Mouse (Mus musculus) cerebellum, postnatal 4 days (tissue): ENCODE results near the gene Dchs1.
"Not testable (repeated sequence)": the region's sequence is repeated elsewhere in the genome, so short reads cannot be mapped to it uniquely, and the experiment has no call there.

Experiments used
- DNase-seq, 2 experiments: peaks; one replicate each; pipeline ENCODE4 v3.0.0; 2022; ENCODE audit warnings: low spot score in 2 of 2, mixed read lengths in 1 of 2

Dchs1 gene

GRCm38 (mm10) chr7:105743246-105743925 lies 44.1 kb downstream of the Dchs1 start:
- not testable (repeated sequence) for DNase-seq

GRCm38 (mm10) chr7:105742539-105743215 lies 44.8 kb downstream of the Dchs1 start:
- DNase-seq = not testable (repeated sequence)

GRCm38 (mm10) chr7:105741978-105742377 lies 45.5 kb downstream of the Dchs1 start:
- DNase-seq = no peak

- DNase-seq = no peak
Measured at GRCm38 (mm10) chr7:105740851-105741250, 46.6 kb downstream of the Dchs1 start.

DNA sequence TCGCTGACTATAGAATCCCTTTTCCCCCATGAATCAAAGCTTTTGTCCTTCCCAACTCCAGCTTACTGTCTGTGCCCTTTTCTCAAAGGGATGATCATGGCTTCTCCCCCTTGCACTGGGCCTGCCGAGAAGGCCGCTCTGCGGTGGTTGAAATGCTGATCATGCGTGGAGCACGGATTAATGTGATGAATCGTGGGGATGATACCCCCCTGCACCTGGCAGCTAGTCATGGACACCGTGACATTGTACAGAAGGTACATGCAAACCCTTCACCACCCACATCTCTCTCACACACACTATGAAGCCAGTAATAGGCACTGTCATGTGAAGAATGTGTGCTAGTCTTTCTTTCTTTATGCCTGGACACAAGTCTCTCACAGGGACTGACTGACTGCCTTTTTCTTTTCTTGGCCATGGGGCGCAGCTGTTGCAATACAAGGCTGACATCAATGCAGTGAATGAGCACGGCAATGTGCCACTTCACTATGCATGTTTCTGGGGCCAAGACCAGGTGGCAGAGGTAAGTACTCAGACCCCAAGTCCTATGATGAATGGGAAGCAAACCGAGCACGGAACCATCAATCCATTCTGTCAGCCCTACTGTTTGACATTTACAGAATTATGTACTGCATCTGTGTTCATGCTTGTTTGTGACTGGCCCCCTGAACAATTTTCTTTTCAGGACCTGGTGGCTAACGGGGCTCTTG lies 47.2 kb downstream of the Dchs1 start:
- no peak for DNase-seq

DNA sequence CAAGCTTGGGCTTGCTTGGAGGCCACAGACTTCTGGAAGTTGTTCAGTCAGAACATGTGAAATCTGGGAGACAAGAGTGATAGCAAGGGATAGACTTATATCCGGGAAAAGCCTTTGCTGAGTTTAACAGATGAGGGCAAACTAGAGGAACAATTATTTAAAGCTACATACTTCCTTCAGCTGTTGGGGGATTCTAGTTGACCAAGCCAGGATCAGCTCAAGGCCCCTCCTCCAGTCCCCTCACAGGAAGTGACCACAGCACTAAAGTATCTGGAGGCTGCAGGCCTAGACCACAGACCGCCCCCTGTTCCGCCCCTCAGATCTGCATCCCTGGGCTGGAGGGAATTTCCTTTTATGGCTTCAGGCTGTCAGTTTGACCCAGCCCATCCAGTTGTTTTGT lies 48.5 kb downstream of the Dchs1 start:
- DNase-seq = no peak

- DNase-seq = no peak
Measured at GRCm38 (mm10) chr7:105738286-105738685, 49.2 kb downstream of the Dchs1 start.

DNA sequence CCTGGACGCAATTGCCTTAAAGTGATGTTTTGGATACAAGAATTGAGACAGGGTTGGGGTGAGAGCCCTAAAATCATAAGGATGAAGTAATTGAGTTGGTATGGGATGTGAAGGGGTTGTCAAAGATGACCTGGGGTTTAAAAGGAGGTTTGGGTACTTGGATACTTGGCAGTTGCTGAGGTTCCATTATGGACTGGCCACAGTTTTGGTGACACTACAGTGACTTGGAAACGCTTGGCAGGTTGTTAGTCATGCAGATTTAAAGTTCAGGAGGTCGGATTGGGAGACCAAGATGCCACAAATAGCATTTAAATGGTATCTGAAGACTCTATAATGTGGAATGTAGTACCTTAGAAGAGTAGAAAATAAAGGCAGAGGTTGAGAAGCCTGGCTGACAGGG lies 49.8 kb downstream of the Dchs1 start:
- DNase-seq = no peak

DNA sequence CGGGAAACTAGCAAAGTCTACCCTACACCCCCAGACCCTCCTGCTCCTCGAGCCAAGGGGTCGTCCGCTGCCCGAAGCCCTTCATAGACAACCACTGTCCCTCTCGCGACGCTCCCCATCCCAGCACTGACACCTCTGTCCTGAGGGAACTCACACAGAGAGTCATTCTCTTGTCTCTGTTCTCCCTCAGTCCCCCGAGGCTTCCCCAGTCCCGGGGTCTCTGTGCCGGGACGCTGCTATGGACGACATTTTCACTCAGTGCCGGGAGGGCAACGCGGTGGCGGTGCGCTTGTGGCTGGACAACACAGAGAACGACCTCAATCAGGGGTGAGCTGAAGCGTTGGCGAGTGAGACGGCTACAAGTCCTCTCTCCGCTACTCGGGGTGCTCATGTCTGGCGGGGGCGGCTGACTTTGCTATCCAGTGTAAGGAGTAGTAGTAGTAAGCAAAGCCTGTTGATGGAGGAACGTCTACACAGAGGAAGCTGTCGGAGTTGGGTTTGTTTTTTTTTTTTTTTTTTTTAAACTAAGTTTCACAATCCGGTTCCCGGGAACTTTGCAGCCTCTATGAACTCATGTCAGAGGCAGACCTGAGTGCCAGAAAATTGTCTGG lies 50.4 kb downstream of the Dchs1 start, which contains the start of gene Rrp8:
Gene Rrp8, minus strand, starts transcription at position 475 of the 611 bp plus-strand sequence.
- no peak for DNase-seq

DNA sequence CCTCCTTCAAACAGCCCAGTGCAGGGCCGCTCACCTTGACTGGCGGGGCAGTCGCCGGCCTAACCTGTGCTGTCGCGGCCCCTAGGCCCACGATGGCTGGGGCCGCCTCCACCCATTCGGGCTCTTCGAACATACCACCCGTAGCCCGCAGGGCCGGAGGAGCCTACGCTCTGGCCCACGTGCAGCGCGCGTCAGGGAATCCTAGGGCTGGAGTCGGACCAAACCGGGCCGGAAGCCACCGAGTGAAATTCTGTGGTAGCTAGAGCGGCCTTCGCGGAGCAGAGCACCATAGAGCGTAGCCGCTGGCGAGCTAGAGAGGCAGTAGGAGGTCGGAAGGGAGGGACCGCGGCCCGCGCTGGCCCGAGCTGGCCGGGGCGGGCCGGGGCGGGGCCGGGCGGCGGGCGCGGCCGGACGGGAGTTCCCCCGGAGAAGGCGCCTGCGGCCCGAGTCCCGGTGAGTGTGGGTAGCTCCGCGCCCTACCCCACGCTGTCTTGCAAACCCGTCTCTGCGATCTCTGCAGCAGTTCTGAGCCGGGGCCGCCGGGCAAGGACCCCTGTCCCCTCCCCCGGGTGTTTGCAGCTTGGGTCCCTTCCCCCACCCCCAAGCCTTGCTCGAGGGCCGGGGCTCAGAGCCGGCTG lies 51.1 kb downstream of the Dchs1 start, which contains the start of gene Ilk:
Gene Ilk, plus strand, starts transcription at position 329 of the 638 bp plus-strand sequence.
- peak; percentile 69 to 83 for DNase-seq

DNA sequence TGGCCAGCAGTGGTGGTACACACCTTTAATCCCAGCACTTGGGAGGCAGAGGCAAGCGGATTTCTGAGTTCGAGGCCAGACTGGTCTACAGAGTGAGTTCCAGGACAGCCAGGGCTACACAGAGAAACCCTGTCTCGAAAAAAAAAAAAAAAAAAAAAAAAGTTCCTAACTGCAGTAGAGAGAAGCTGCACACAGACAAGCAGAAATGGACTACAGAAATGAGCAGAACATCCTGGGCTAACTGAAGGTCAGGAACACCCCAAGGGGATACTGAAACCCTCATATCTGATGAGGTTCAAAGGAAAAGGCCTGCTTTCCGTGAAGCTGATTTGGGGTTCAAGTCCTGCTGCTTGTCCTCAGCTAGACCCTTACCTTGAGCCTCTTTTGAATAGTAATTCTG lies 52.0 kb downstream of the Dchs1 start:
- DNase-seq = not testable (repeated sequence)

DNA sequence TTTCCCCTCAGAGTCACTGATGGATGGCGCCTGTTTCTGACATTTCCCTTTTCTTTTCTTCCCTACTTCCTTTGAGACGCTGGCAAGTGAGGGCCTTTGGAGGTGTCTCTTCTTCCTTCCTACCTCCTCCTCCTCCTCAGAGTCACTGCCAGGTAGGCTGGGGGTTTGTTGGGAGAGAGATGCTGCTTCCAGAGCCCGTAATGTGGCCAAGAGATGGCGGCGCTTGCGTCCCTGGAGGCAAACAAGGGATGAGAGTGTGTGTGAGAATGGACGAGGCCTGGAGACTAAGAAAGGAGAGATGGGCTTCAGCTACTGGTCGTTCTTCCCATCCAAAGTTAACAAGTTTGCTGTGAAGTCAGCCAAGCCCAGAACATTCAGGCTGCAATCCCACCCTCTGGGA lies 52.6 kb downstream of the Dchs1 start:
- no peak for DNase-seq

- no peak for DNase-seq
Measured at GRCm38 (mm10) chr7:105733836-105734235, 53.6 kb downstream of the Dchs1 start.

GRCm38 (mm10) chr7:105728701-105729428 lies 58.6 kb downstream of the Dchs1 start:
- no peak for DNase-seq

DNA sequence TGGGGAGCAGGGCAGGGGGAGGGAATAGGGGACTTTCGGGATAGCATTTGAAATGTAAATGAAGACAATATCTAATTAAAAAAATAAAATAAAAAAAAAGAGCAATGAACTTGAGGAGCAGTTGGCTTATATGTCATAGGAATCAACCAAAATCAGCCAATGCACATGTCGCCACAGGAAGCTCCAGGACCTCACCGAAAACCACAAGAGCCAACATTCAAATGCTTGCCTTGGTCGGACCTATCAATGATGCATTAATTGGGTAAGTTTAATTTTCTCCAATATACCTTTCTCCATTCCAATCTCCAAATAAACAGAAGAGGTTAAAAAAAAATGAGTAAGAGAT lies 60.5 kb downstream of the Dchs1 start:
- DNase-seq = no peak

- peak in 1 of 2 experiments; percentile 25 for DNase-seq
Measured at GRCm38 (mm10) chr7:105726144-105726979, 61.1 kb downstream of the Dchs1 start.

GRCm38 (mm10) chr7:105721916-105722315 lies 65.5 kb downstream of the Dchs1 start:
- DNase-seq = no peak

- no peak for DNase-seq
Measured at GRCm38 (mm10) chr7:105715366-105715765, 72.1 kb downstream of the Dchs1 start.

- no peak for DNase-seq
Measured at GRCm38 (mm10) chr7:105708733-105709132, 78.7 kb downstream of the Dchs1 start.

DNA sequence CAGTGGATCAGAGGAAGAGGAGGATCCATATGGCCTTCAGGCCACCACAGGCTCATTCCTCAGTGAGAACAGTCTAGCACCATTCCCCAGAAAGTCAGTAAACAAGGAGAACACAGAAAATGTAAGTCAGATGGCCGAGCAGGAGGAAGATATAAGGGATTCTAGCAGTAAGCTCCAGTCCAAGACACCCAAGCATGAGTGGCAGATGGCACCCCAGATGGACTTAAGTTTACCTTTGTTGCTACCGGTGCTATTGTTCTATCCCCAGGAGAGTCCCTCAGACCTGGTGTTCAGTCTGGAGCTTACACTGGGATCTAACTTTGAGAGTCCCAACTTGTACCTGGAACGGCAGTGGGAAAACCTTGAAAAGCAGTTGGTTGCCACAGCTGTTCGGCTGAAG lies 83.6 kb downstream of the Dchs1 start:
- no peak for DNase-seq
